Mouse (Mus musculus): ENCODE measurements at regions not wholly inside any gene's neighbourhood (a gene's known extent, or its start where the extent isn't known, plus 50 kb on each side); places are given as distances from the start of the nearest gene placed in this dataset.

DNA sequence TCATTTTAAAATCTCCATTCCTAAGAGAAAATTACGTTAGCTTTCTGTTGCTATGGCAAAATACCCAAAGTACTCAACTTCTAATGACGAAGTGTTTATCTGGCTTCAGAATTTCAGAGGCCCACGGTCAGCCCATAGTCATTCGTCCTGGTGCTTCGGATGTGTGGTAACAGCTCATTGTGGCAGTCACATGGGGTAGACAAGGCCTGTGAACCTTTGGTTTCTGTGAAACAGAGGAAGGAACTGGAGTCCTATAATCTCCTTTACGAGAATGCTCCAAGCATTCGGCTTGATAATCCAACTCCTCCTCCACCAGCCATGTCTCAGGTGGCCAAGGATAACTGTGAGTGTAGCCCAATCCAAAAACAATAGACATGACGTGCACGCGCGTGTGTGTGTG is 84.2 kb downstream of the Rchy1 start:
- TF ChIP-seq CTCF (IDR thresholded peaks at IDR 0.05), result no peak
- no peak for TF ChIP-seq POLR2A (IDR thresholded peaks at IDR 0.05; ENCODE audit: insufficient read depth, low read depth, low read length)
